8 mouse cellular contexts compared by ENCODE assay signal in the genomic region with DNA sequence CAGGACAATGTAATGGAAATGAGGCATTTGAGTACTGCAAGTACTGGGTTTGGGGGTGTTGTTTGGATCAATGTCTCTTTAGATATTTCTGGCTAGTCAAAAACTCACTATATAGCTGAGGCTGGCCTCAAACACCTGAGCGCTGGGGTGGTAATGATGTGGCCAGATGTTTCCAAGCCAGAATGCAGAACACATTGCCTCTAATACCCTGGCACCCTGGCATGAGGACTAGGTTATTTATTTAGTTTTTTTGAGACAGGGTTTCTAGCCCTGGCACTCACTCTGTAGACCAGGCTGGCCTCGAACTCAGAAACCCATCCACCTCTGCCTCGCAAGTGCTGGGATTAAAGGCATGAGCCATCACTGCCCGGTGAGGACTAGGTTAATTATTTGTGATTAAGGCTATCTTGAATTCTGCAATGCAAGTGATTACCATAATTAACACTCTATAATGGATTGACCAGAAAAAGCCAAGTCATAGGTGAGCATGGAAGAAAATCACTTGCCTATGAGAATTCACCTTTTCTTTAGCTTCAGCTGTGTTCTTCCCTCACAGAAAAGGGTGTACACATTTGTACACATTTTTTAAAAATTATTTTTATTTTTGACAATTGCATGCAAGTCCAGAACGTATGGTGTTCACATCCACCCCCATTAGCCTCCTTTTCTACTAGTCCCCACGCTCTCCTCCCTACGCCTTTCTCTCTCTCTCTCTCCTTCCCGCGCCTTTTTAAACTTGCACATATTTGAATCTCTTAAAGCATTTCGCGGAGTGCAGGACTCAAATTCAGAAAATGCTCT. TPM values are rescaled to one million over a fixed set of nuclear protein-coding genes. Genes with fewer than 3 reads are reported as not detected.
DNase-seq lines count a peak whose midpoint lies in the region; ATAC-seq lines count a peak whose summit lies in the region.

No protein-coding gene starts in this region.

- peak overlapping the region; percentile 92 for H3K4me3 ChIP-seq in heart, embryonic 12.5 days
- peak overlapping the region; percentile 71 for H3K4me3 ChIP-seq in hindbrain, embryonic 12.5 days
- H3K4me3 ChIP-seq in midbrain, embryonic 13.5 days (replicated peaks), result peak overlapping the region; percentile 91

- peak overlapping the region; percentile 97; the same call in 1 of the 2 replicates for H3K27ac ChIP-seq in heart, embryonic 12.5 days (ENCODE audit: poor library complexity, severe bottlenecking)
- peak overlapping the region; percentile 95; the same call in 1 of the 2 replicates for H3K27ac ChIP-seq in hindbrain, embryonic 12.5 days
- H3K27ac ChIP-seq in midbrain, embryonic 13.5 days, result peak overlapping the region; percentile 95

- DNase-seq in heart, adult 18-20 months, result no peak
- DNase-seq in MN1 (ENCODE audit: low spot score), result peak; percentile 18
- DNase-seq in gastrocnemius, postnatal 14 days, result no peak
- no peak for DNase-seq in spleen, adult 12 weeks (ENCODE audit: low spot score)
- no peak for DNase-seq in lung, postnatal 25 days (ENCODE audit: low spot score)

- H3K4me1 ChIP-seq in heart, embryonic 12.5 days (replicated peaks), result peaks cover 10% of the 10 kb centered on the region
- peaks cover 12% of the 10 kb centered on the region for H3K4me1 ChIP-seq in hindbrain, embryonic 12.5 days
- peaks cover 19% of the 10 kb centered on the region for H3K4me1 ChIP-seq in midbrain, embryonic 13.5 days (replicated peaks)

- H3K9ac ChIP-seq in heart, embryonic 12.5 days, result peak overlapping the region; percentile 89
- peak overlapping the region; percentile 88 for H3K9ac ChIP-seq in hindbrain, embryonic 12.5 days
- peak overlapping the region; percentile 85 for H3K9ac ChIP-seq in midbrain, embryonic 13.5 days (replicated peaks)

- WGBS in heart, embryonic 12.5 days, result 27% methylated on average over 11 of the region's 11 CpGs
- 32% methylated on average over 11 of the region's 11 CpGs for WGBS in hindbrain, embryonic 12.5 days
- 26% methylated on average over 11 of the region's 11 CpGs for whole genome bisulfite sequencing in midbrain, embryonic 13.5 days

- H3K4me2 ChIP-seq in heart, embryonic 12.5 days, result peak overlapping the region; percentile 90
- H3K4me2 ChIP-seq in hindbrain, embryonic 12.5 days (replicated peaks), result peak overlapping the region; percentile 84
- peak overlapping the region; percentile 94 for H3K4me2 ChIP-seq in midbrain, embryonic 13.5 days (replicated peaks)

- peak; percentile 3; the same call in 1 of the 2 replicates for ATAC-seq in heart, embryonic 12.5 days (ENCODE audit: insufficient number of reproducible peaks, low FRiP score)
- peak; percentile 50 for ATAC-seq in hindbrain, embryonic 12.5 days (ENCODE audit: low FRiP score)
- peak; percentile 62 for ATAC-seq in midbrain, embryonic 13.5 days

- H3K27me3 ChIP-seq in heart, embryonic 12.5 days (replicated peaks), result no peaks in the 10 kb centered on the region
- no peaks in the 10 kb centered on the region for H3K27me3 ChIP-seq in hindbrain, embryonic 12.5 days
- no peaks in the 10 kb centered on the region for H3K27me3 ChIP-seq in midbrain, embryonic 13.5 days

- H3K9me3 ChIP-seq in heart, embryonic 12.5 days (replicated peaks), result no peaks in the 10 kb centered on the region
- no peaks in the 10 kb centered on the region for H3K9me3 ChIP-seq in hindbrain, embryonic 12.5 days (replicated peaks)
- no peaks in the 10 kb centered on the region for H3K9me3 ChIP-seq in midbrain, embryonic 13.5 days

- no peaks in the 10 kb centered on the region for H3K36me3 ChIP-seq in heart, embryonic 12.5 days
- H3K36me3 ChIP-seq in hindbrain, embryonic 12.5 days, result no peaks in the 10 kb centered on the region
- H3K36me3 ChIP-seq in midbrain, embryonic 13.5 days, result no peaks in the 10 kb centered on the region

- intact Hi-C loops in gastrocnemius, postnatal 14 days (cut with DNase I; ENCODE audit: low total_unique reads), result no loop called here

RNA-seq across cellular contexts. Expression of gene Zfp212, which starts 0.4 kb away (rescaled TPM):
- polyA plus RNA-seq in heart, embryonic 12.5 days (2016; fragmentation: Nextera tagmentation; extraction: Ambion mirVana), result 9.1 and 10.4 TPM in 2 replicates
- 1 to 10 TPM; 7.4 to 8.8 TPM for total RNA-seq in heart, adult 18-20 months (2021)
- 19.7 and 20.7 TPM in 2 replicates for polyA plus RNA-seq in hindbrain, embryonic 12.5 days (2016; fragmentation: Nextera tagmentation; extraction: Ambion mirVana)
- 21.0 and 22.2 TPM in 2 replicates for polyA plus RNA-seq in midbrain, embryonic 13.5 days (2015; fragmentation: Nextera tagmentation; extraction: Ambion mirVana)
- total RNA-seq in gastrocnemius, postnatal 14 days (2021), result 1 to 10 TPM; 7.8 to 8.8 TPM

RNA-seq across cellular contexts. Expression of gene Zfp956, which starts 33.3 kb away (rescaled TPM):
- 2.8 and 3.1 TPM in 2 replicates for polyA plus RNA-seq in heart, embryonic 12.5 days (2016; fragmentation: Nextera tagmentation; extraction: Ambion mirVana)
- total RNA-seq in heart, adult 18-20 months (2021), result 1 to 10 TPM; 1.6 to 1.9 TPM
- polyA plus RNA-seq in hindbrain, embryonic 12.5 days (2016; fragmentation: Nextera tagmentation; extraction: Ambion mirVana), result 11.6 and 12.6 TPM in 2 replicates
- 13.9 and 14.6 TPM in 2 replicates for polyA plus RNA-seq in midbrain, embryonic 13.5 days (2015; fragmentation: Nextera tagmentation; extraction: Ambion mirVana)
- 1 to 10 TPM; 3.8 to 4.0 TPM for total RNA-seq in gastrocnemius, postnatal 14 days (2021)

RNA-seq across cellular contexts. Expression of gene Zfp282, which starts 42.8 kb away (rescaled TPM):
- 10.3 and 10.8 TPM in 2 replicates for polyA plus RNA-seq in heart, embryonic 12.5 days (2016; fragmentation: Nextera tagmentation; extraction: Ambion mirVana)
- total RNA-seq in heart, adult 18-20 months (2021), result 1 to 10 TPM; 4.4 to 4.5 TPM
- polyA plus RNA-seq in hindbrain, embryonic 12.5 days (2016; fragmentation: Nextera tagmentation; extraction: Ambion mirVana), result 27.0 and 28.3 TPM in 2 replicates
- 20.4 and 25.9 TPM in 2 replicates for polyA plus RNA-seq in midbrain, embryonic 13.5 days (2015; fragmentation: Nextera tagmentation; extraction: Ambion mirVana)
- total RNA-seq in gastrocnemius, postnatal 14 days (2021), result 1 to 10 TPM; 7.4 to 7.5 TPM

Comparison
In these comparisons a context has a peak if more than half of its experiments do, and no peak if none do; other contexts are left out.
1. ATAC-seq: peak in every context shown above with its lines; median percentile 62 in midbrain, embryonic 13.5 days; 50 in hindbrain, embryonic 12.5 days; 3 in heart, embryonic 12.5 days.